Mouse (Mus musculus) MEL (cell line): Measurements from ENCODE around the gene Calhm2. TPM values are rescaled to one million over a fixed set of nuclear protein-coding genes. Genes with fewer than 3 reads are reported as not detected.
"Not testable (repeated sequence)": the region's sequence is repeated elsewhere in the genome, so short reads cannot be mapped to it uniquely, and the experiment has no call there.

Experiments
- DNase-seq: peaks from one replicate; pipeline ENCODE4 v3.0.0; 2011; ENCODE audit warnings: low read depth, low spot score
- H3K27ac ChIP-seq: 2 replicates; pipeline ENCODE4 v1.5.1; 2012; ENCODE audit warnings: low read depth, mild to moderate bottlenecking, control low read depth, low read length, moderate library complexity; ENCODE audit not compliant: control insufficient read depth
- H3K27me3 ChIP-seq, 2 experiments: fragments of 150-350 bp in 1 of 2; sonication (generic) in 1 of 2; 2 replicates each; pipeline ENCODE4 v1.6.1; 2012; ENCODE audit warnings: low read length in 2 of 2, mild to moderate bottlenecking in 2 of 2, improper control_type of control experiment in 1 of 2, moderate library complexity in 1 of 2; ENCODE audit not compliant: insufficient read depth in 2 of 2, control insufficient read depth in 1 of 2
- H3K36me3 ChIP-seq, 2 experiments: 2 replicates each; pipeline ENCODE4 v1.6.1; 2012 to 2014; ENCODE audit warnings: low read length in 2 of 2, improper control_type of control experiment in 1 of 2, inconsistent platforms in 1 of 2, mild to moderate bottlenecking in 1 of 2; ENCODE audit not compliant: insufficient read depth in 2 of 2, control insufficient read depth in 1 of 2
- H3K4me1 ChIP-seq, 2 experiments: fragments of 150-350 bp in 1 of 2; sonication (generic) in 1 of 2; 2 replicates each; pipeline ENCODE4 v1.6.1; 2012; ENCODE audit warnings: low read length in 2 of 2, improper control_type of control experiment in 1 of 2, mild to moderate bottlenecking in 1 of 2; ENCODE audit not compliant: insufficient read depth in 2 of 2, control insufficient read depth in 1 of 2
- H3K4me3 ChIP-seq, 2 experiments: fragments of 150-350 bp in 1 of 2; sonication (generic) in 1 of 2; 2 replicates each; pipeline ENCODE4 v1.5.1; 2012; ENCODE audit warnings: low read depth in 2 of 2, low read length in 2 of 2, mild to moderate bottlenecking in 2 of 2, moderate library complexity in 2 of 2, control low read depth in 1 of 2, improper control_type of control experiment in 1 of 2; ENCODE audit not compliant: control insufficient read depth in 1 of 2, insufficient read depth in 1 of 2
- H3K79me2 ChIP-seq: 2 replicates; pipeline ENCODE4 v1.6.1; 2012; ENCODE audit warnings: mild to moderate bottlenecking, low read length, moderate library complexity; ENCODE audit not compliant: control insufficient read depth, poor library complexity, insufficient read depth
- H3K9ac ChIP-seq: 2 replicates; pipeline ENCODE4 v1.6.1; 2012; ENCODE audit warnings: low read depth, mild to moderate bottlenecking, control low read depth, low read length, moderate library complexity; ENCODE audit not compliant: control insufficient read depth, poor library complexity, severe bottlenecking
- H3K9me3 ChIP-seq: fragments of 150-350 bp; sonication (generic); replicated peaks from 2 replicates; pipeline ENCODE4 v1.6.1; 2012; ENCODE audit warnings: mild to moderate bottlenecking, low read length, improper control_type of control experiment, moderate library complexity; ENCODE audit not compliant: insufficient read depth
- BHLHE40 ChIP-seq: IDR thresholded peaks from 2 replicates; pipeline ENCODE4 v1.6.1; 2012; ENCODE audit warnings: low read depth, mild to moderate bottlenecking, inconsistent platforms, low read length, improper control_type of control experiment, borderline replicate concordance
- CHD1 ChIP-seq: IDR thresholded peaks from 2 replicates; pipeline ENCODE4 v1.6.1; 2012; ENCODE audit warnings: low read depth, mild to moderate bottlenecking, inconsistent platforms, low read length, improper control_type of control experiment
- CHD2 ChIP-seq: IDR thresholded peaks from 2 replicates; pipeline ENCODE4 v1.6.1; 2011; ENCODE audit warnings: low read length, improper control_type of control experiment
- CTCF ChIP-seq, 3 experiments: IDR thresholded peaks in 2 of 3; conservative IDR thresholded peaks in 1 of 3; 2 replicates each; pipeline ENCODE4 v1.5.1; 2011 to 2012; ENCODE audit warnings: low read length in 3 of 3, low read depth in 2 of 3, mild to moderate bottlenecking in 2 of 3, improper control_type of control experiment in 1 of 3, inconsistent platforms in 1 of 3, mixed read lengths in 1 of 3, moderate library complexity in 1 of 3; ENCODE audit not compliant: control insufficient read depth in 1 of 3, insufficient read depth in 1 of 3, poor library complexity in 1 of 3, severe bottlenecking in 1 of 3
- E2F4 ChIP-seq: IDR thresholded peaks from 2 replicates; pipeline ENCODE4 v1.6.1; 2011; ENCODE audit warnings: low read depth, low read length, improper control_type of control experiment, borderline replicate concordance
- ELF1 ChIP-seq: IDR thresholded peaks from 2 replicates; pipeline ENCODE4 v1.6.1; 2014; ENCODE audit warnings: low read depth, mild to moderate bottlenecking, inconsistent platforms, low read length, improper control_type of control experiment, moderate library complexity
- EP300 ChIP-seq, 2 experiments: IDR thresholded peaks; 2 replicates each; pipeline ENCODE4 v1.6.1; 2011; ENCODE audit warnings: improper control_type of control experiment in 2 of 2, low read length in 2 of 2, low read depth in 1 of 2, mild to moderate bottlenecking in 1 of 2
- ETS1 ChIP-seq: IDR thresholded peaks from 2 replicates; pipeline ENCODE4 v1.6.1; 2012; ENCODE audit warnings: low read depth, mild to moderate bottlenecking, inconsistent platforms, low read length, improper control_type of control experiment, moderate library complexity
- GATA1 ChIP-seq: IDR thresholded peaks from 2 replicates; pipeline ENCODE4 v1.6.1; 2011; ENCODE audit warnings: low read depth, low read length, improper control_type of control experiment
- HCFC1 ChIP-seq: IDR thresholded peaks from 2 replicates; pipeline ENCODE4 v1.6.1; 2012; ENCODE audit warnings: low read depth, mild to moderate bottlenecking, inconsistent platforms, low read length, improper control_type of control experiment, moderate library complexity
- KAT2A ChIP-seq: conservative IDR thresholded peaks from 2 replicates; pipeline ENCODE4 v1.6.1; 2012; ENCODE audit warnings: low read depth, low read length, improper control_type of control experiment, inconsistent platforms
- MAFK ChIP-seq: IDR thresholded peaks from 2 replicates; pipeline ENCODE4 v1.6.1; 2011; ENCODE audit warnings: low read depth, mild to moderate bottlenecking, low read length, improper control_type of control experiment, borderline replicate concordance
- MAX ChIP-seq: IDR thresholded peaks from 2 replicates; pipeline ENCODE4 v1.6.1; 2011; ENCODE audit warnings: low read length, improper control_type of control experiment
- MXI1 ChIP-seq: IDR thresholded peaks from 2 replicates; pipeline ENCODE4 v1.6.1; 2011; ENCODE audit warnings: mild to moderate bottlenecking, low read depth, low read length, improper control_type of control experiment
- MYC ChIP-seq: IDR thresholded peaks from 2 replicates; pipeline ENCODE4 v1.6.1; 2011; ENCODE audit warnings: low read depth, mild to moderate bottlenecking, low read length, improper control_type of control experiment, moderate library complexity
- NELFE ChIP-seq: IDR thresholded peaks from 2 replicates; pipeline ENCODE4 v1.6.1; 2011; ENCODE audit warnings: low read depth, low read length, improper control_type of control experiment
- NRF1 ChIP-seq: IDR thresholded peaks from 2 replicates; pipeline ENCODE4 v1.6.1; 2014; ENCODE audit warnings: low read depth, mild to moderate bottlenecking, inconsistent platforms, low read length, improper control_type of control experiment, moderate library complexity; ENCODE audit not compliant: poor library complexity, insufficient read depth, severe bottlenecking
- POLR2A ChIP-seq, 2 experiments: IDR thresholded peaks; 2 replicates each; pipeline ENCODE4 v1.6.1; 2011 to 2012; ENCODE audit warnings: low read length in 2 of 2, mild to moderate bottlenecking in 2 of 2, control low read depth in 1 of 2, improper control_type of control experiment in 1 of 2, low read depth in 1 of 2, moderate library complexity in 1 of 2; ENCODE audit not compliant: control insufficient read depth in 1 of 2, insufficient read depth in 1 of 2, poor library complexity in 1 of 2
- RCOR1 ChIP-seq: IDR thresholded peaks from 2 replicates; pipeline ENCODE4 v1.6.1; 2012; ENCODE audit warnings: low read depth, mild to moderate bottlenecking, inconsistent platforms, low read length, improper control_type of control experiment
- SIN3A ChIP-seq: IDR thresholded peaks from 2 replicates; pipeline ENCODE4 v1.6.1; 2012; ENCODE audit warnings: low read length, improper control_type of control experiment, inconsistent platforms
- SMC3 ChIP-seq: IDR thresholded peaks from 2 replicates; pipeline ENCODE4 v1.6.1; 2011; ENCODE audit warnings: low read depth, low read length, improper control_type of control experiment
- TAL1 ChIP-seq: IDR thresholded peaks from 2 replicates; pipeline ENCODE4 v1.6.1; 2012; ENCODE audit warnings: mild to moderate bottlenecking, inconsistent platforms, low read length, moderate library complexity, mixed read lengths
- TBP ChIP-seq: IDR thresholded peaks from 2 replicates; pipeline ENCODE4 v1.8.0; 2011; ENCODE audit warnings: low read depth, low read length, improper control_type of control experiment
- TCF12 ChIP-seq: IDR thresholded peaks from 2 replicates; pipeline ENCODE4 v1.6.1; 2014; ENCODE audit warnings: low read depth, mild to moderate bottlenecking, inconsistent platforms, low read length, improper control_type of control experiment, moderate library complexity
- ZC3H11A ChIP-seq: IDR thresholded peaks from 2 replicates; pipeline ENCODE4 v1.6.1; 2012; ENCODE audit warnings: low read depth, mild to moderate bottlenecking, inconsistent platforms, low read length, improper control_type of control experiment
- ZNF384 ChIP-seq: IDR thresholded peaks from 2 replicates; pipeline ENCODE4 v1.6.1; 2012; ENCODE audit warnings: low read depth, mild to moderate bottlenecking, inconsistent platforms, low read length, improper control_type of control experiment
- polyA plus RNA-seq, 2 experiments: library from polyadenylated mRNA; stranded (reverse) in 1 of 2; unstranded in 1 of 2; fragments of >175 nt in 1 of 2; fragments of >200 nt in 1 of 2; gene quantifications; 2 replicates each; pipeline versions ENCODE4 v1.2.1 to v1.2.4; 2012; ENCODE audit warnings: low replicate concordance in 2 of 2, low read depth in 1 of 2; ENCODE audit not compliant: insufficient read length in 2 of 2, insufficient read depth in 1 of 2, missing spikeins in 1 of 2
- total RNA-seq: library from RNA; depleted of rRNA; stranded (reverse); fragments of 300-350 nt; gene quantifications from 2 replicates; pipeline ENCODE4 v1.2.3, GENCODE M21; 2012

Calhm2 gene
- total and polyA plus RNA-seq, 3 experiments = 11.1 to 11.2 TPM; not detected in 1

- no peak for TF ChIP-seq E2F4
- no peak for TF ChIP-seq ELF1
- no peak for TF ChIP-seq ZNF384
- TF ChIP-seq CHD1 = no peak
- no peak for TF ChIP-seq KAT2A
- TF ChIP-seq MAFK = no peak
- no peak for TF ChIP-seq SMC3
- TF ChIP-seq NRF1 = no peak
- TF ChIP-seq RCOR1 = no peak
- no peak for TF ChIP-seq CTCF (IDR thresholded peaks at IDR 0.05 in 2 of 3, conservative IDR thresholded peaks at IDR 0.05 in 1 of 3; ENCODE audit: control insufficient read depth in 1 of 3, insufficient read depth in 1 of 3, low read depth in 2 of 3, low read length in 3 of 3, poor library complexity in 1 of 3, severe bottlenecking in 1 of 3)
- TF ChIP-seq ZC3H11A = no peak
- H3K4me1 ChIP-seq = peaks cover 0 to 12% of the 10 kb centered on the region in 2 experiments
- no peak for DNase-seq
- no peak overlapping the region for H3K9ac ChIP-seq
- H3K36me3 ChIP-seq = 0 out of 4 replicates have a peak, but pooled peaks cover 0 to 3% of the 10 kb centered on the region in 2 experiments
- no peak overlapping the region for H3K4me3 ChIP-seq
- no peaks in the 10 kb centered on the region; a peak in 2 of 4 replicates for H3K27me3 ChIP-seq
- no peak overlapping the region for H3K27ac ChIP-seq
- H3K9me3 ChIP-seq = no peaks in the 10 kb centered on the region
- peaks cover 5% of the 10 kb centered on the region; the same call in 1 of the 2 replicates for H3K79me2 ChIP-seq
Observed at GRCm38 (mm10) chr19:47142438-47142837, 4.3 kb upstream of the Calhm2 start.

GRCm38 (mm10) chr19:47139611-47140010, 1.5 kb upstream of the Calhm2 start:
- H3K36me3 ChIP-seq, H3K79me2 ChIP-seq, H3K9ac ChIP-seq, H3K27ac ChIP-seq, H3K4me3 ChIP-seq, H3K27me3 ChIP-seq, H3K9me3 ChIP-seq, DNase-seq: not testable (repeated sequence)
- H3K4me1 ChIP-seq = peaks cover 2 to 22% of the 10 kb centered on the region in 2 experiments

- H3K79me2 ChIP-seq = peaks cover 6% of the 10 kb centered on the region; the same call in 1 of the 2 replicates
- peak; percentile 94 for DNase-seq
- peaks cover 0 to 26% of the 10 kb centered on the region in 2 experiments; a peak in 2 of 4 replicates for H3K36me3 ChIP-seq
- H3K4me1 ChIP-seq = peaks cover 8 to 40% of the 10 kb centered on the region in 2 experiments
- H3K27me3 ChIP-seq = no peaks in the 10 kb centered on the region
- H3K4me3 ChIP-seq = peak overlapping the region; percentile 88 to 89
- H3K9me3 ChIP-seq = no peaks in the 10 kb centered on the region
- peak overlapping the region; percentile 80 for H3K27ac ChIP-seq
- H3K9ac ChIP-seq = peak overlapping the region; percentile 95
- TF ChIP-seq BHLHE40 (no peak), CTCF (IDR thresholded peaks at IDR 0.05 in 2 of 3, conservative IDR thresholded peaks at IDR 0.05 in 1 of 3; ENCODE audit: control insufficient read depth in 1 of 3, insufficient read depth in 1 of 3, low read depth in 2 of 3, low read length in 3 of 3, poor library complexity in 1 of 3, severe bottlenecking in 1 of 3) (no peak), ZC3H11A (no peak), MYC (peak; percentile 84), GATA1 (peak; percentile 18; the same call in 1 of the 2 replicates), TAL1 (peak; percentile 87), KAT2A (no peak), MAX (peak; percentile 83), TBP (peak; percentile 81), EP300 (IDR thresholded peaks at IDR 0.05; ENCODE audit: low read depth in 1 of 2, low read length in 2 of 2) (peak; percentile 59 to 70), SIN3A (peak; percentile 79), CHD2 (no peak), HCFC1 (0 out of 2 replicates have a peak, but pooled peaks have one; percentile 6), ETS1 (peak; percentile 51; the same call in 1 of the 2 replicates), POLR2A (IDR thresholded peaks at IDR 0.05; ENCODE audit: control insufficient read depth in 1 of 2, insufficient read depth in 1 of 2, low read depth in 1 of 2, low read length in 2 of 2, poor library complexity in 1 of 2) (peak in 1 of 2 experiments; percentile 73; a peak in 2 of 4 replicates), NELFE (peak; percentile 62), SMC3 (no peak), MXI1 (peak; percentile 92), TCF12 (peak; percentile 58)
Observed at GRCm38 (mm10) chr19:47137051-47137581, 978 bp downstream of the Calhm2 start.
